Mouse (Mus musculus): Measurements from ENCODE around the gene Slc35g3.

Gene Slc35g3

DNA sequence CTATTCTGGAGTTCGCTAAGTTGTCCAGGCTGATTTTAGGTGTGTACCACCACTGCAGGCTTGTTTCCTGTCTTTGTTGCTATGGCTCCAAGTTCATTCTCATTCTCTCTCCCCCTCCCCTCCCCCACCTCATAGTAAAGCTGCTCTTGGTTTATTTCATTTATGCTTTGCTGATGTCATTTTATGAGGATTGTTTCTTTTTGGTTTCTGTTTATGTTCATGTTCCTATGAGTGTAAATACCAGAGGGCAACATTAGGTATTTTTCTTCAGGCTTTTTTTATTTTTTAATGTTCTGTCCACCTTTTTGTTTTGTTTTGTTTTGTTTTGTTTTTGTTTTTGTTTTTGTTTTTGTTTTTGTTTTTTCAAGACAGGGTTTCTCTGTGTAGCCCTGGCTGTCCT is at the start of gene Slc35g3:
TSS of gene Slc35g3 (minus strand) at position 101 of the 400 bp plus-strand sequence.
- CTCF ChIA-PET: no interaction called here

GRCm38 (mm10) chr11:69810280-69810679 is 48.5 kb upstream of the Slc35g3 start:
- CTCF ChIA-PET: interaction anchor here (0.6 to 0.7 kb wide), 2 partner anchors 156 to 707 kb away, joined by 8 to 24 read pairs; no protein-coding TSS in a partner anchor

GRCm38 (mm10) chr11:69807641-69808040 is 45.9 kb upstream of the Slc35g3 start:
- CTCF ChIA-PET: interaction anchor here (0.7 kb wide), 1 partner anchor 120 kb away, joined by 6 read pairs; no protein-coding TSS in a partner anchor

DNA sequence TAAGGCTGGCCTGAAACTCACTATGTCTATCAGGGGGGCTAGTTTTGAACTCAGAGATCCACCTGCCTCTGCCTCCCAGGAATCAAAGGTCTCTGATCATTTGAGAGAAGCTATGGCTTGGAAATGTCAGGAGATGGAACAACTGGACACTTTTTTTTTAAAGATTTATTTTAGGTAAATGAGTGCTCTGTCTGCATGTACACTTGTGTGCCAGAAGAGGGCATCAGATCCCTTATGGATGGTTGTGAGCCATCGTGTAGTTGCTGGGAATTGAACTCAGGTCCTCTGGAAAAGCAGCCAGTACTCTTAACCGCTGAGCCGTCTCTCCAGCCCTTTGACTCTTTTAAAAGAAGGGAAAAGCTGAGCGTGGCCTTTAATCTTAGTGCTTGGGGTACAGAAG is 44.6 kb upstream of the Slc35g3 start:
- CTCF ChIA-PET: no interaction called here

DNA sequence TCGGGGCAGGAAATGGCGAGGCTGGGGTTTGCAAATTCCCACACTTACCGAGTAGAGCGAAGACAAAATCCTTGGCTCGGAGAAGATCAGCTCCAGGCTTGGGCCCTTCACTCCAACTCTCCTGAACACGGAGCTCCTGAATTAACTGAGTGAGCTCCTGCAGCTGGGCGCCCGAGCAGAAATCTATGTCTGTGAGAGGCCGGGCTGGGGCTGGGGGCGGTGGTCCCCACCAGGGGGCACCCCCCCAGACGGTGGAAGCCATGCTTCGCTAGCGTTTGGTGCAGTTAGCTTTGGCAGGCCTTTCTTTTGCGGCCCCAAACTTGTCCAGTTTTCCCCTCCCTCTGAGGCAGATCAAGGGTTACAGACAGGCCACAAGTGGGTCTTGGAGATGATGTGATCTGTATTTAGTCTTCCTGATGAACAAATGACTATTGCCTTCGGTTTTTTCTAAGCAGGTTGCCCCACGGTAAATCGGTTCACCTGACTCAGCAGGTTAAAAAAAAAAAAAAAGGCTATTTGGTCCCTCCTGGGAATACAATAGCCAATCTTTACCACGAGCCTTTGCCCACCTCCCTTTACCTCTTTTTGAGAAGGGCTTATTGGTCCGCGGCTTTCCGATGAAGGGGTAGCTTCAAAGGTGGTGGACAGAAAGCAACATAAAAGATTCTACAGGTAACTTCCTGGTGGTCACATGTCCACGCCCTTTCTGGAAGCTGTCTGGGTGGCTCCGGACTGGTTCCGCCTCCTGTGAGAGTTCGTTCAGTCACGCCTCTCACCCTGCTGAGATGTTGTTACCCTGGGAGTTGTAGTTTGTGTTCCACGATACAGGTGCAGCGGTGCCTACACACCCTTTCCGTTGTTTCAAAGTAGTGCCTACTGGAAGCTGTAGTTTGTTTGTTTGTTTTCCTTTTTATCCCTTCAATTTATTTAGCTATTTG is 43.5 kb upstream of the Slc35g3 start, which contains the start of gene Tmem102:
TSS of gene Tmem102 (minus strand) at position 653 of the 938 bp plus-strand sequence.
- CTCF ChIA-PET: interaction anchor here (0.6 to 0.7 kb wide), 2 partner anchors 45 to 129 kb away, joined by 3 to 10 read pairs; no protein-coding TSS in a partner anchor

DNA sequence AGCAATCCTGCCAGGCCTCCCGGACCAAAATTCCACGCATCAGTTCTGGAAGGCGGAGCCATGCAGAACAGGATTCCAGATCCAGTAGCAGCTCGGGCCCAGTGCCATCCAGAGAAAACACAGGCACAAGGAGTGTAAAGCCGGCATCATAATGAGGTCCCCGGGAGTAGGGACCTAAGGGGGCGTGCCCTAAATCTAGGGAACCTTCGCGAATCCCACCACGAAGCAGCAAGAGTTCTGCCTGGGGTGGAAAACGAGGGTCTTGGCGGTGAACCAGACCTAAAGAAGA is 42.8 kb upstream of the Slc35g3 start:
- CTCF ChIA-PET: interaction anchor here (0.6 kb wide), 1 partner anchor 33 kb away, joined by 3 read pairs; no protein-coding TSS in a partner anchor

DNA sequence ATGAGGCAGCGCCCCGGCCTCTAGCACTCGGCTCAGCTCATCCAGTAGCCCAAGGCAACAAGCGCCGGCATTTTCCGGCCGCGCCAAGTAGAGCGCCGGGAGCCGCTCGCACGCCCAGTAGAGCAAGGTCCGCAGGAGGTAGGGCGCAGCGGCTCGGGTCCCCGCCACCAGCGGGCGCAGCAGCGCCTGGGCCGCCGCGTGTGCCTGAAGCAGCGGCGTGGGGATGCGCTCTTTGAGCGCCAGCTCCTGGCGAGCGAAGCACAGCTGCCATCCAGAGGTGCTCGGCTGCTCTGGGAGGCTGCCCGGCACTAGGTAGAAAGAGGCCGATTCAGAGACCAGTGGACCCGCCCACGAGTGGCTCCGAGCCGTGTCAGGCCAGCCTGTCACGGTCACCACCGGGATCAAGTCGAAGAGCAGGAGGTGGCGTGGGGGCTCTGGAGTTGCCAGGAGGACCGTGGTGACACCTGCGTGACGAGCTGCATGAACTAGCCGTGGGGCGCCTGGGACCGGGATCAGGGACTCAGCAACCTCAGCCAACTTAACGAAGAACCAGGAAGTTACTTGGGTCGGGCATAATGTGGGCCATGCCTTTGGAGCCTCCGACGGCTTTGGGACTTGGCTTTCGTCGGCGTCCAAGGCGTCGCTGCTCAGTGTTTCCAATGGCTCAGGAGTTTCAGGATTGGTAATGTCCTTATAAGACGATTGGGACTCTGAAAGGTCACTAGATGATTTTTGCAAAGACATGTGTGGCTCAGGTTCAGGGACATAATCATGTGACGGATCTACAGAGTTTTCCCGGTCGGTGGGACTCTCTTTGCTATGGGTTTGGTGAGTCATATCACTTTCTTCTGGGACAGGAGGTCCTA is 42.3 kb upstream of the Slc35g3 start:
- CTCF ChIA-PET: interaction anchor here (0.5 to 0.6 kb wide), 3 partner anchors 33 to 80 kb away, joined by 3 read pairs; partner anchors contain the start of gene Nlgn2

- CTCF ChIA-PET: interaction anchor here (0.6 kb wide), 1 partner anchor 35 kb away, joined by 3 read pairs; the partner anchor contains the start of gene Nlgn2
Observed at GRCm38 (mm10) chr11:69803328-69803727, 41.6 kb upstream of the Slc35g3 start.

GRCm38 (mm10) chr11:69802648-69803105 is 40.9 kb upstream of the Slc35g3 start:
- CTCF ChIA-PET: interaction anchor here (1.0 kb wide), 1 partner anchor 148 kb away, joined by 3 read pairs; no protein-coding TSS in a partner anchor

DNA sequence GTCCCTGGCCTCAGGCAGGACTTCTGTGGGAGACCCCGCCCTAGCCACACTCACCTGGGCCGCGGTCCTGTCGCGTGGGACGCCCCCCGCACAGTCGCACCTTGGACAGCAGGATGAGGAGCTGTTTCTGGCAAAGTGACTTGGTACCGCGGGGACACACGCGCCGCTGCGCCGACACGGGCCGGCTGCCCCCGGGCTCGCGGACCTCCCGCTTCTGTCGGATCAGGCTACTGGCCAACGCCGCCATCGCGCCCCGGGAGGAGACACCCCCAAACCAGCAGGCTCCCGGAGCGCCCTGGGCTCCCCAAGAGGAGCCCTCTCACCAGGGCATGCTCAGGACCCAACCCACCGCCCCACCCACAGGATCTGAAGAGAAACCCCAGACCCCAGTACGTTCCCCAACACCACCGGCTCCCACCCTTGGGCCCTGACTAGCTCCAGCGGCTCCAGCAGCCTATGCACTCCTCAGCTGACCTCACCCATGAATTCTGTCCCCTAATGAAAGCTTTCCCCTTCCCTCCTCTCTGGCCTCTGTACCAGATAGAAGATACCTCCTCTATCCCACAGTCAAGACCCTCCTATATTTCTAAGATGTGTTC is 39.7 kb upstream of the Slc35g3 start, which contains the start of gene Fgf11:
TSS of gene Fgf11 (minus strand) at position 479 of the 599 bp plus-strand sequence.
- CTCF ChIA-PET: interaction anchor here (1.2 kb wide), 1 partner anchor 27 kb away, joined by 3 read pairs; no protein-coding TSS in a partner anchor

- CTCF ChIA-PET: no interaction called here
Observed at GRCm38 (mm10) chr11:69800392-69801197, 38.8 kb upstream of the Slc35g3 start.

- CTCF ChIA-PET: interaction anchor here (0.7 kb wide), 3 partner anchors 45 to 511 kb away, joined by 4 to 18 read pairs (median 11); no protein-coding TSS in a partner anchor
Observed at GRCm38 (mm10) chr11:69800138-69800391, 38.3 kb upstream of the Slc35g3 start.

GRCm38 (mm10) chr11:69799394-69800137 is 37.8 kb upstream of the Slc35g3 start:
- CTCF ChIA-PET: interaction anchor here (0.7 kb wide), 3 partner anchors 45 to 512 kb away, joined by 4 to 18 read pairs (median 11); no protein-coding TSS in a partner anchor

DNA sequence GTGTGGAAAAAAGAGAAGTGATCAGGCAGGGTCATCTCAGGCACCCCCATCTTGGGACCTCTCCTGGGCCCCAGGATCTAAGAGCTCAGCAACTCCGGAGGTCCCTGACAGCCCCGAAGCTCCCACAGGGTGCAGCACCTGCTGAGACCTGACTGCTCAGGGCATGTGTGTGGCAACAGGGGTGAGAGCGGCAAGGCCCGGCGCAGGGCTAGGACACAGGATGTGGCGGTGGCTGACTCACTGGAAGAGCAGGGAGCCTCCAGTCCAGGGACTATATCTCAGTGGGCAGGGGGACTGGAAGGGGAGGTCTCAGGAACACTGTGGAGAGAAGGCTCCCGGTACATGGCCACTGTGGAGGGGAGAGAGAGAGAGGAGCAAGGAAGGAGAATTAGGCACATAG is 36.2 kb upstream of the Slc35g3 start:
- CTCF ChIA-PET: interaction anchor here (0.6 kb wide), 1 partner anchor 133 kb away, joined by 3 read pairs; no protein-coding TSS in a partner anchor

DNA sequence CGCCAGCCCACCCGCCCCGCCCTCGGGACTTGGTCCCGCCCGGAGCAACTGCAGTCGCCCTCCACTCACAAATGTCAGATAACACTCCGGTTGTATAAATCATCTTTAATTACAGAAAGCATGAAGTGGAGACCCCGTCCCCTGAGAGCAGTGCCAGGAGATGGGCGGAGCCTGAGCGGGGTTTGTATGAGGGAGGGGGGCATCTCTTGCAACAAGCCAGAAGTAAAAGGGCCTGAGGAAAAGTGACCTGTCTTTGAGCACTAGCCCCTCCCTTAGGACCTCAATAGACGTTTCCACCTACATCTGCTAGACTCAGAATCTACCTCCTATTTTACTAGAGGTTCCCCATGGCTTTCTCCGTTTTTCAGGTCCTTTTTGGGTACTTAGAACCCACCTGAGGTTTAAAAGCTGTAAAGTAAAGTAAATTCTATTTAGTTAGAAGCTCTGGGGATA is 34.2 kb upstream of the Slc35g3 start:
- CTCF ChIA-PET: interaction anchor here (1.2 kb wide), 1 partner anchor 114 kb away, joined by 3 read pairs; the partner anchor contains the start of gene Senp3

DNA sequence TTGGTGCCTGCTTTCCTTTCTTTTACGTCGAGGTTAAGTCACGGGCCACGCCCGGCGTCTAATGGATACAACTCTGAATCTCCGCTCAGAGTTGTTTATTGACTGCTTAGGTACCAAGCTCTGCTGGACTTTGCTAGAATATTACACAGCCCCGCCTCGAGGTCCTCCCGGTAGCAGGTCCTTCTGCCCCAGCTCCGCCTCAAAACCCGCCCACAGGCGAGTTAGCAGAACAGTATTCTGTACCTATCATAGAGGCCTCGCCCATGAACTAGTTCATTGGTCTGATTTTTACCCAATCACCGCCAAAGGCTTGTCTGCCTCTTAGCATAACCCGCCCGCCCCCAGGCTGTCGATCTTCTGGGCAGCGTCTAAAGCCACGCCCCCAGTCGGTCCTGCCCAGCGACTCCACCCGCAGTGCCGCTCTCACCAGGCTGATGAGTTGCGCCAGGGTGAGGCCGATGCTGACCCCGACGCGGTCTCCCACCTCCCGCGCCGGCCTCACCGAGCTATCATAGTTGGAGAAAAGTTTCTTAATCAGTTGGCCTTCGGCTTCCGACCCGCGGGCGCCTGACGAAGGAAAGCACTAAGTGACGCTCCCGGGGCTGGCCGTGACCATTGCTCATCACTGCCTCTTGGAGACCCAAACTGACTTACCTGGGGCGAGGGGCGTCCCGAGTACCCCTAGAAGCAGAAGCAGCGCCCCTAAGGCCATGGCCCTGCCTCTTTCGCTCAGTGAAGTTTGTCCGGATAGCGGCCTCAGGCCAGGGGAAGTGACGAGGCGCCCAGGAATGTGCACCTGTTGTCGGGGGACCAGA is 33.6 kb upstream of the Slc35g3 start, which contains the start of gene Chrnb1:
TSS of gene Chrnb1 (minus strand) at position 776 of the 815 bp plus-strand sequence.
- CTCF ChIA-PET: no interaction called here

DNA sequence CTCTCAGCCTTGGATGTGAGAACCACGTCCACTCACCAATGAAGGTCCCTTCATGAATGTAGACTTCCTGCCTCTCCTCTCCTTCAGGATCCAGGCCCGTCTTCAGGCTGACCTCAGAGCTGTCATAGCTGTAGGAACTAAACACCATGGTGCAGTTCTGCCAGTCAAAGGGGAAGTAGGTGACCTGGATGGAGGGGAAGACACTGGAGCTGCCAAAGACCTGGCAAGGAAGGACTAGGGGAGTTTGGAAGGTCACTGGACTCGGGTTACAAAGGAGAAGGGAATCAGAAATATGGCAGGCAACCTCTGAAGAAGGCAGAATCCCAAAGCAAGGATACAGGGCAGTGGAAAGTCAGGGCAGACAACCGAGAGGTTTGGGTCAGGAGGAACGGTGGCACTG is 31.7 kb upstream of the Slc35g3 start:
- CTCF ChIA-PET: interaction anchor here (0.6 to 0.7 kb wide), 2 partner anchors 26 to 142 kb away, joined by 3 read pairs; no protein-coding TSS in a partner anchor

DNA sequence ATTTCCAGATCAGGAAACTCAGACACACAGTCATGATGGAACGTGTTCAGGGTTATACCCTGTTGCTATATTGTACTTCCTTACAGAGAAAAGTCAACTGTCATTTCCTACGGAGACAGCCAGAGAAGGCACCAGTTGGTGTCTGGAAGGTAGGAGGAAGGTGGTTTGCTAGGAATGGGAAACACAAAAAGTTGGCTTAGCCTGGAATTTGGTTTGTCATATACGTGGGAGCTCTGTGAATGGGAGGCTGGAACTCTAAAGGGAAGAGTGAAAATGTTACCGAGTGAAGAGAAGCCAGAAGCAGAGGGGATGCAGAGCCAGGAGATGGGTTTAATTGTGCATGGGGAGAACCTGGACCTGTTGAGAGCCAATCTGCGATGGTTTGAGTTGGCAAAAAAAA is 29.7 kb upstream of the Slc35g3 start:
- CTCF ChIA-PET: no interaction called here
